Mouse (Mus musculus): ENCODE data around the gene Maml3.

Gene Maml3

DNA sequence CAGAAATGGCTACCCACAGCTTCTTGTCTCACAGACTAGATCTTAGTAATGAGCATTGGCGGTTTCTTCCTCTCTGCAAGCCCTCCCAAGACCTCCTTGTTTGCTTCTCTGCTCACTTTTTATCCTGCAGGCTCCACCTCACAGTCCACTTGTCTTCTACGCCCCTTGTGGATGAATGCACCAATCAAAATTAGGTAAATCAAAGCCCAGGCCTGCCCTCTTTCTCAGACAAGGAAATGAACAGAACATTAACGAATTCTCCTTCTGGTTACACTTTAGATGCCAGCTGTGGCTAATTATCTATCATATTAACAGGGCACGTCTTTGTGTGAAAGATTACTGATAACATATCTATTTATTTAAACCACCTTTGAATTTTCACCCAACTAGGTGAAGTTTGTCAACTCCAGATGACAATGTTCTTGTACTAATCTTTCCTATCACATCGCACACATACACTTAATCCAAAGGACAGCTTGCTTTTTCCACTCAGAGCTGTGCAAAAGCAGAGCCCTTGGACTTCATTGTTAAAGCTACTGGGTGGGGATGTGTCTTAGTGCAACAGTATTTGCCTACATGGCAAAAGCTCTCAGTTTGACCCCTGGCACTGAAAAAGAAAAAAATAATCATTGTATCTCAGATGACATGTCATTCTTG lies 266.1 kb downstream of the Maml3 start:
- ChIA-PET CTCF (no interaction called here), POLR2A (no interaction called here)

DNA sequence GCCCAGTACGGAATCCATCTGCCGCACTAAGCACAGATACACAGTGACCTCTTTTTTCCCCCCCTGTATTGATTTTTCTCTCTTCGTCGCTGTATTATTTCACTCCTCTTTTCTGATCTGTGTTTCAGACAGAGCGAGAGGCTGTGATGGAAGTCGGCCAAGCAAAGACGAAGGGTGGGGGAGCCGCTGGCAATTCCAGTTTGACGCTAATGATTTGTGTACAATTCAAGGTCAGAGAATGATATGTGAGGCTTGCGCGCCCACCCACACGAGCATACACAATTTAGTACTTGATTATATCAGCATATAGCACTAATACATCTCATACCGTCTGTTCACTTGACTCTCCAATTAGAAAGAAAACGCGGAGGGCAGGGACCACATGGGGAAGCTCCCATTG lies 271.9 kb downstream of the Maml3 start:
- CTCF ChIA-PET, result no interaction called here
- POLR2A ChIA-PET, result no interaction called here

DNA sequence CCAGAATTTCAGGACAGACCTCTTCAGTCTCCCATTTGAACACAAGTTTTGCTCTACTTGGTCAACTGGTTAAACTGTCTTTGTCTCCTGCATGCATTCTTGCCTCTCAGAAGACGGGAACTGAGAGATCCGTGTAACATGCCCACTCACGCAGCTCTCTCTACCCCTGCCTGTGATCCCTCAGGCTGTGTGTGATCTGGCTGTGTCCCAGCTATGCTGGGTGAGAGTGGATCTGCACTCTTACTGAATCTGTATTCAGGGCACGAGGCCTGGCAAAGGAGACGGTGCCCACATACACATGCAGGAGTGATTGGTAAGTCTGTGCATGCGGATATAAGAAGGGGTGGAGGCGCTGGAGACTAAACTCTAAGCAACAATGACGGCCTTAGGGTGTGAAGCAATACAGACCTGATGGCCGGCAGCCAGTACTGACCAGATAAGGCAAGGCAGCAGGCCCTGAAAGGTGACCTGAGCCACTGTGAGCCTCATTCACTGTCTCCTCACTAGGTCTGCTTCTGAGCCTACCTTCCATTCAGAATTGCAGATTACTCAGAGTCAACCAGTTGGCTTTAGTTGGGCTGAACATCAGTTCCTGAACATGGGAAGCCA lies 274.0 kb downstream of the Maml3 start:
- CTCF ChIA-PET, result no interaction called here
- POLR2A ChIA-PET, result no interaction called here

DNA sequence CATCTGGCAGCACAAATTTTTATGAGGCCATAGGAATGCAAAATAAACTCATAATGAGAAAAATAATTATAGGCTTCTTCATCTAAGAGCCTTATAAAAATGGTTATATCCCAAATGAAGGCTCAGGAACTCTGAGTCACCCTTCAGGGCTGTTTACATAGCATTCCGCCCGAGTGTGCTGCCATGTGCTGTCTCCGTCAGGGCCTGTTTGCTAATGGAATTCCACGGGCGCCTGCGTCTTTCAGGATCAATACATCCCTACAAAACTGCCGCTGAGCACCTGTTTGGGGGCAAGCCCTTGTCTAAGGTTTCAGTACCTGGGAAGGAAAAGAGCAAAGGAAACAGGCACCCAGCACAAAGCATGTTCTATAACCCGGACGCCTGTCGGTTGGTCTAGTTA lies 279.3 kb downstream of the Maml3 start:
- POLR2A ChIA-PET, result no interaction called here
- CTCF ChIA-PET, result no interaction called here

- ChIA-PET POLR2A (no interaction called here), CTCF (no interaction called here)
Observed at GRCm38 (mm10) chr3:51824506-51824905, 280.4 kb downstream of the Maml3 start.

DNA sequence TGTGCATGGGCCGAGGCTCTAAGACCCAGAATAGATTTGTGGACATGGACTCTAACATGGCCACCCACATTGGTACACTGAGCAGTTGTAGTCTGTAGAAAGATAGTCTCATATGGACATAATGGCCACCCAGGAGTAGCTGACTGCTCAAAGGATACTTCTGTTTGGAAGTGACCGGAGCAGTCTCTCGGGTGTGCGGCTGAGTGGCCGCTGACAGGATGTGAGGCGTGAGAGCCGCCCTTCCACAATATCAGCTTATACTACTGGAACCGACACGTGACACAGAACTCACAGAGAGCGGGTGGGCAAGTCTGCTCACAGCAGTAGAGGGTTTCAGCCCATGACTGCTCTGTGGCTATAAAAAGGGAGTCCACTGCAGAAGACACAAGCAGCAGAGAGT lies 283.3 kb downstream of the Maml3 start:
- ChIA-PET CTCF (no interaction called here), POLR2A (interaction anchor here in 1 of 4 experiments (0.6 kb wide), 1 partner anchor 225 kb away, joined by 4 read pairs; no protein-coding TSS in a partner anchor)

- ChIA-PET CTCF (no interaction called here), POLR2A (no interaction called here)
Observed at GRCm38 (mm10) chr3:51819109-51819508, 285.8 kb downstream of the Maml3 start.

DNA sequence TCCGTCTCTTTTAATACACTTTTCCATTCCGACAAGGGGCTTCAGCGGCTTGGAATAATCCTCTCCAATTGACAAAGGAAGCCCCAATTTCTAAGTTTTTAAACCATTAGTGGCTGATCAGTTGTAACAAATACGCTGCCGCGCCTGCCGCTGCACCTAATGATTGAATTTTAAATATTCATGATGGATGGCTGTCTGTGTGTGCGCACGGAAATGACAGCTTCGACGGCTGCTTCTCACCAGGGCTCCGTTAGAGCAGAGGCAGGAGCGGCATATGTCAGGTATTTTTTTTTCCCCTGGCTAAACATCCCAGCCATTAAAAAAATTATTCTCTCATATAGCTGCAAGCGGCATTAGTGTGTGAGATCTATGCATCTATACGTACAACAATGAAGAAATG lies 287.0 kb downstream of the Maml3 start:
- POLR2A ChIA-PET, result interaction anchor here in 1 of 4 experiments (1.2 kb wide), 1 partner anchor 10 kb away, joined by 3 read pairs; no protein-coding TSS in a partner anchor
- CTCF ChIA-PET, result no interaction called here

DNA sequence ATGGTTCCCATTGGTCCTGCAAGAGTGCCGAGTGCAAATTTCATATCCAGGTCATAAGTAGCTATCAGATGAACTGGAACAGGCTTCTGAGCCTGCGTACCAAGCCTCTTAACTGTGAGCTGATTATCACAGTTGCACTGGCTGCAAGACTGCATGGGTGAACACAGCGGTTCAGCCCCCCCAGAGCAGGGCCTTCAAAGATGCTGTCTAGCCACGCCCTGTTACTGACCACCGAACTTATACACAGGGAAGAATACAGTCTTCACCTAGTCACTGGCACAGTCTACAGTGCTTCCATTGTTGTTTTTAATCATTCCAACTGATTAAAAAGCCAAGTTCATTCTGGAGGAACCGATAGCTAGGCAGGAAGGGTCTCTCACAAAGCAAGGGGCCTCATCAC lies 287.5 kb downstream of the Maml3 start:
- ChIA-PET CTCF (no interaction called here), POLR2A (interaction anchor here in 1 of 4 experiments (1.2 kb wide), 1 partner anchor 35 kb away, joined by 3 read pairs; no protein-coding TSS in a partner anchor)

GRCm38 (mm10) chr3:51816517-51817285 lies 288.2 kb downstream of the Maml3 start:
- ChIA-PET POLR2A (interaction anchor here in 1 of 4 experiments (0.7 to 1.2 kb wide), 2 partner anchors 34 to 35 kb away, joined by 3 to 4 read pairs; no protein-coding TSS in a partner anchor), CTCF (no interaction called here)

GRCm38 (mm10) chr3:51814073-51814472 lies 290.8 kb downstream of the Maml3 start:
- ChIA-PET CTCF (no interaction called here), POLR2A (no interaction called here)

GRCm38 (mm10) chr3:51813186-51813585 lies 291.7 kb downstream of the Maml3 start:
- POLR2A ChIA-PET, result no interaction called here
- CTCF ChIA-PET, result no interaction called here

- POLR2A ChIA-PET, result interaction anchor here in 1 of 4 experiments (0.6 kb wide), 1 partner anchor 539 kb away, joined by 3 read pairs; no protein-coding TSS in a partner anchor
- CTCF ChIA-PET, result no interaction called here
Observed at GRCm38 (mm10) chr3:51810731-51811130, 294.1 kb downstream of the Maml3 start.

- POLR2A ChIA-PET, result no interaction called here
Observed at GRCm38 (mm10) chr3:51809822-51810221, 295.1 kb downstream of the Maml3 start.

GRCm38 (mm10) chr3:51807981-51808870 lies 296.6 kb downstream of the Maml3 start:
- POLR2A ChIA-PET, result interaction anchor here in 3 of 4 experiments (0.6 to 0.8 kb wide), 3 partner anchors 10 to 154 kb away, joined by 3 to 8 read pairs (median 3); no protein-coding TSS in a partner anchor
- CTCF ChIA-PET, result interaction anchor here in 2 of 4 experiments (0.6 to 0.8 kb wide), 2 partner anchors 107 to 306 kb away, joined by 3 read pairs; no protein-coding TSS in a partner anchor

More at GRCm38 (mm10) chr3:51809822-51810221, 295.1 kb downstream of the Maml3 start:
- CTCF ChIA-PET, result interaction anchor here in 1 of 4 experiments (0.6 kb wide), 1 partner anchor 161 kb away, joined by 3 read pairs; no protein-coding TSS in a partner anchor

DNA sequence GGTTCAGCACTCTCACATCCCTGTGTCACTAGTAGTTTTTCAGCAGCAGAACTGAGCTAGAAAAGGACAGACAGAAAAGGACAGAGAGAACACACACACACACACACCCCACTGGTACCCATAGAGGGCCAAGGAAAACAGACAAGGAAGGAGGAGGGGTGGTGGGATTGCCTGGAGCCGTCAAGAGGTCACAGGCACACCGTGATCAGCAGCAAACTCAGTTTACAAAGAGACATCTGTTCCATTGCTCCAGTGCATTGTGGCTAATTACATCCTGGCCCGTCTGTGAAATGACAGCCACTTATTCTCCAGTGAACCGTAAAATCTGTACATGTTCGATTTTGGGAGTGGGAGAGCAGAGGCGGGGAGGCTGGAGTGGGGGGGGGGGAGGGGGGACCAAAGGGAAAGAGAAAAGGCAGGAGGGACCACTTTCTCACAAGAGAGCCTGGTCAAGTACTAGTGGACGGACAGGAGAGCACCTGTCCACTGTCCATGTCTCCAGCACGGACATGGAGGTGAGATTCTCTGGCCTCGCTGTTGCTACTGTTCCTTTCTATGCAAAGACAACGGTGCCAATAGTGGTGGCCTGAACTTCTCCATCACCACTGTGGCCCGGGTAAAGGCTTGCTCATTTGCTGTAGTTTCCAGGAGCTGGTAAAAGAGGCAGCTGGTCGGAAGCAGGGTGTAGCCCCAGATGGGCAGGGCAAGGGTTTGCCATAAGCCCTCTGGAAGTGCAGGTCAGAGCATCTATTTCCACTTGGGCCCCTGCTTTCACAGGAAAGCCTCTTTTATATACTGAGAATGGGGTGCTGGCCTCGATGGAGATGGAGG lies 299.2 kb downstream of the Maml3 start:
- CTCF ChIA-PET, result no interaction called here
- POLR2A ChIA-PET, result no interaction called here

- ChIA-PET CTCF (interaction anchor here in 1 of 4 experiments (0.5 kb wide), 1 partner anchor 42 kb away, joined by 3 read pairs; no protein-coding TSS in a partner anchor), POLR2A (interaction anchor here in 1 of 4 experiments (0.6 kb wide), 1 partner anchor 16 kb away, joined by 3 read pairs; no protein-coding TSS in a partner anchor)
Observed at GRCm38 (mm10) chr3:51803903-51804302, 301.0 kb downstream of the Maml3 start.

- POLR2A ChIA-PET, result no interaction called here
Observed at GRCm38 (mm10) chr3:51799650-51800049, 305.2 kb downstream of the Maml3 start.

More at GRCm38 (mm10) chr3:51799650-51800049, 305.2 kb downstream of the Maml3 start:
- CTCF ChIA-PET, result interaction anchor here in 2 of 4 experiments (0.5 to 0.6 kb wide), 2 partner anchors 88 to 659 kb away, joined by 3 to 4 read pairs; no protein-coding TSS in a partner anchor

Data from embryonic stem cell, embryonic (primary cell).